Mouse (Mus musculus): ENCODE results near the gene Iqgap3. TPM values are rescaled to one million over a fixed set of nuclear protein-coding genes. Genes with fewer than 3 reads are reported as not detected.

Gene Iqgap3
- polyA plus RNA-seq, 1 experiment from 2014 or later = 18.5 TPM

GRCm38 (mm10) chr3:88068386-88068785 lies 13.4 kb upstream of the Iqgap3 start:
- Histone ChIP-seq H3K4me3 (ENCODE audit: low read depth, low read length) (no peak overlapping the region), H3K27me3 (ENCODE audit: control insufficient read depth, insufficient read depth, low read length) (peaks cover 14% of the 10 kb centered on the region; the same call in 1 of the 2 replicates), H3K4me2 (no peak overlapping the region), H3K27ac (ENCODE audit: low read depth, low read length) (no peak overlapping the region), H3K36me3 (ENCODE audit: control insufficient read depth, insufficient read depth, low read length) (no peaks in the 10 kb centered on the region), H3K4me1 (ENCODE audit: control insufficient read depth, insufficient read depth, low read length) (no peaks in the 10 kb centered on the region), H3K9me3 (replicated peaks; ENCODE audit: control insufficient read depth, low read length) (no peaks in the 10 kb centered on the region), H3K9ac (ENCODE audit: low read depth, low read length) (no peak overlapping the region)
- 34% methylated on average over 2 of the region's 2 CpGs for WGBS (ENCODE audit: insufficient replicate concordance)
- ATAC-seq (replicated peaks; ENCODE audit: insufficient number of reproducible peaks, low FRiP score, low TSS enrichment) = no peak

GRCm38 (mm10) chr3:88071783-88072182 lies 10.0 kb upstream of the Iqgap3 start:
- no peaks in the 10 kb centered on the region for H3K9me3 ChIP-seq (replicated peaks; ENCODE audit: control insufficient read depth, low read length)
- no peak overlapping the region for H3K9ac ChIP-seq (ENCODE audit: low read depth, low read length)
- WGBS (ENCODE audit: insufficient replicate concordance) = 3% methylated on average over 5 of the region's 5 CpGs
- no peaks in the 10 kb centered on the region for H3K36me3 ChIP-seq (ENCODE audit: control insufficient read depth, insufficient read depth, low read length)
- no peaks in the 10 kb centered on the region for H3K4me1 ChIP-seq (ENCODE audit: control insufficient read depth, insufficient read depth, low read length)
- H3K4me2 ChIP-seq = no peak overlapping the region
- no peak overlapping the region for H3K4me3 ChIP-seq (ENCODE audit: low read depth, low read length)
- no peak overlapping the region for H3K27ac ChIP-seq (ENCODE audit: low read depth, low read length)
- peaks cover 19% of the 10 kb centered on the region for H3K27me3 ChIP-seq (ENCODE audit: control insufficient read depth, insufficient read depth, low read length)
- ATAC-seq (replicated peaks; ENCODE audit: insufficient number of reproducible peaks, low FRiP score, low TSS enrichment) = no peak

- no peaks in the 10 kb centered on the region for H3K9me3 ChIP-seq (replicated peaks; ENCODE audit: control insufficient read depth, low read length)
- H3K27me3 ChIP-seq (ENCODE audit: control insufficient read depth, insufficient read depth, low read length) = peaks cover 22% of the 10 kb centered on the region
- no peaks in the 10 kb centered on the region for H3K4me1 ChIP-seq (ENCODE audit: control insufficient read depth, insufficient read depth, low read length)
- H3K4me3 ChIP-seq (ENCODE audit: low read depth, low read length) = no peak overlapping the region
- H3K9ac ChIP-seq (ENCODE audit: low read depth, low read length) = no peak overlapping the region
- H3K4me2 ChIP-seq = no peak overlapping the region
- ATAC-seq (replicated peaks; ENCODE audit: insufficient number of reproducible peaks, low FRiP score, low TSS enrichment) = no peak
- WGBS (ENCODE audit: insufficient replicate concordance) = 72% methylated on average over 2 of the region's 2 CpGs
- H3K27ac ChIP-seq (ENCODE audit: low read depth, low read length) = no peak overlapping the region
- no peaks in the 10 kb centered on the region for H3K36me3 ChIP-seq (ENCODE audit: control insufficient read depth, insufficient read depth, low read length)
Measured at GRCm38 (mm10) chr3:88073631-88074030, 8.1 kb upstream of the Iqgap3 start.

- no peak overlapping the region for H3K4me2 ChIP-seq
- H3K36me3 ChIP-seq (ENCODE audit: control insufficient read depth, insufficient read depth, low read length) = no peaks in the 10 kb centered on the region
- no peak overlapping the region for H3K9ac ChIP-seq (ENCODE audit: low read depth, low read length)
- no peaks in the 10 kb centered on the region for H3K4me1 ChIP-seq (ENCODE audit: control insufficient read depth, insufficient read depth, low read length)
- H3K27ac ChIP-seq (ENCODE audit: low read depth, low read length) = no peak overlapping the region
- no peak for ATAC-seq (replicated peaks; ENCODE audit: insufficient number of reproducible peaks, low FRiP score, low TSS enrichment)
- no peaks in the 10 kb centered on the region for H3K9me3 ChIP-seq (replicated peaks; ENCODE audit: control insufficient read depth, low read length)
- peaks cover 21% of the 10 kb centered on the region for H3K27me3 ChIP-seq (ENCODE audit: control insufficient read depth, insufficient read depth, low read length)
- no peak overlapping the region for H3K4me3 ChIP-seq (ENCODE audit: low read depth, low read length)
- 50% methylated on average over 2 of the region's 2 CpGs for WGBS (ENCODE audit: insufficient replicate concordance)
Measured at GRCm38 (mm10) chr3:88074351-88074750, 7.4 kb upstream of the Iqgap3 start.

GRCm38 (mm10) chr3:88074766-88075165 lies 7.0 kb upstream of the Iqgap3 start:
- Histone ChIP-seq H3K27me3 (ENCODE audit: control insufficient read depth, insufficient read depth, low read length) (peaks cover 18% of the 10 kb centered on the region), H3K4me3 (ENCODE audit: low read depth, low read length) (no peak overlapping the region), H3K27ac (ENCODE audit: low read depth, low read length) (no peak overlapping the region), H3K9ac (ENCODE audit: low read depth, low read length) (no peak overlapping the region), H3K4me2 (no peak overlapping the region), H3K36me3 (ENCODE audit: control insufficient read depth, insufficient read depth, low read length) (no peaks in the 10 kb centered on the region), H3K4me1 (ENCODE audit: control insufficient read depth, insufficient read depth, low read length) (no peaks in the 10 kb centered on the region), H3K9me3 (replicated peaks; ENCODE audit: control insufficient read depth, low read length) (no peaks in the 10 kb centered on the region)
- 77% methylated on average over 8 of the region's 8 CpGs for WGBS (ENCODE audit: insufficient replicate concordance)
- no peak for ATAC-seq (replicated peaks; ENCODE audit: insufficient number of reproducible peaks, low FRiP score, low TSS enrichment)

- Histone ChIP-seq H3K36me3 (ENCODE audit: control insufficient read depth, insufficient read depth, low read length) (no peaks in the 10 kb centered on the region), H3K9me3 (replicated peaks; ENCODE audit: control insufficient read depth, low read length) (no peaks in the 10 kb centered on the region), H3K4me1 (ENCODE audit: control insufficient read depth, insufficient read depth, low read length) (peaks cover 4% of the 10 kb centered on the region; the same call in 1 of the 2 replicates), H3K27ac (ENCODE audit: low read depth, low read length) (no peak overlapping the region), H3K9ac (ENCODE audit: low read depth, low read length) (no peak overlapping the region), H3K27me3 (ENCODE audit: control insufficient read depth, insufficient read depth, low read length) (peaks cover 8% of the 10 kb centered on the region), H3K4me2 (no peak overlapping the region), H3K4me3 (ENCODE audit: low read depth, low read length) (no peak overlapping the region)
- 36% methylated on average over 8 of the region's 8 CpGs for WGBS (ENCODE audit: insufficient replicate concordance)
- ATAC-seq (replicated peaks; ENCODE audit: insufficient number of reproducible peaks, low FRiP score, low TSS enrichment) = no peak
Measured at GRCm38 (mm10) chr3:88077441-88077840, 4.3 kb upstream of the Iqgap3 start.

- H3K4me3 ChIP-seq (ENCODE audit: low read depth, low read length) = no peak within 1 kb of the TSS
- no peak within 1 kb of the TSS for H3K27ac ChIP-seq (ENCODE audit: low read depth, low read length)
- H3K4me1 ChIP-seq (ENCODE audit: control insufficient read depth, insufficient read depth, low read length) = peaks cover 11% of the 10 kb centered on the region
- H3K36me3 ChIP-seq (ENCODE audit: control insufficient read depth, insufficient read depth, low read length) = no peaks in the 10 kb centered on the region
- H3K9me3 ChIP-seq (replicated peaks; ENCODE audit: control insufficient read depth, low read length) = no peaks in the 10 kb centered on the region
- ATAC-seq (replicated peaks; ENCODE audit: insufficient number of reproducible peaks, low FRiP score, low TSS enrichment) = no peak
- 72% methylated on average over 4 of the region's 4 CpGs for WGBS (ENCODE audit: insufficient replicate concordance)
- H3K9ac ChIP-seq (ENCODE audit: low read depth, low read length) = no peak within 1 kb of the TSS
- H3K4me2 ChIP-seq = no peak within 1 kb of the TSS
- H3K27me3 ChIP-seq (ENCODE audit: control insufficient read depth, insufficient read depth, low read length) = peaks cover 8% of the 10 kb centered on the region
Measured at GRCm38 (mm10) chr3:88078204-88078603, 3.6 kb upstream of the Iqgap3 start, which contains the start of gene Ttc24. Ttc24 (minus strand) TSS chr3:88078304.

- Histone ChIP-seq H3K9me3 (replicated peaks; ENCODE audit: control insufficient read depth, low read length) (no peaks in the 10 kb centered on the region), H3K4me3 (ENCODE audit: low read depth, low read length) (peak overlapping the region; percentile 78), H3K27me3 (ENCODE audit: control insufficient read depth, insufficient read depth, low read length) (peaks cover 3% of the 10 kb centered on the region; the same call in 1 of the 2 replicates), H3K4me1 (ENCODE audit: control insufficient read depth, insufficient read depth, low read length) (peaks cover 11% of the 10 kb centered on the region), H3K9ac (ENCODE audit: low read depth, low read length) (peak overlapping the region; percentile 79), H3K27ac (ENCODE audit: low read depth, low read length) (0 out of 2 replicates have a peak overlapping the region, but pooled peaks have one; percentile 15), H3K4me2 (peak overlapping the region; percentile 72), H3K36me3 (ENCODE audit: control insufficient read depth, insufficient read depth, low read length) (peaks cover 6% of the 10 kb centered on the region; the same call in 1 of the 2 replicates)
- no peak for ATAC-seq (replicated peaks; ENCODE audit: insufficient number of reproducible peaks, low FRiP score, low TSS enrichment)
- 3% methylated on average over 13 of the region's 13 CpGs for WGBS (ENCODE audit: insufficient replicate concordance)
Measured at GRCm38 (mm10) chr3:88082224-88082618, 450 bp downstream of the Iqgap3 start.

- no peaks in the 10 kb centered on the region for H3K9me3 ChIP-seq (replicated peaks; ENCODE audit: control insufficient read depth, low read length)
Measured at GRCm38 (mm10) chr3:88082663-88083062, 892 bp downstream of the Iqgap3 start.

More at GRCm38 (mm10) chr3:88082663-88083062, 892 bp downstream of the Iqgap3 start:
- H3K4me2 ChIP-seq = peak overlapping the region; percentile 72
- H3K9ac ChIP-seq (ENCODE audit: low read depth, low read length) = peak overlapping the region; percentile 79
- peaks cover 11% of the 10 kb centered on the region for H3K4me1 ChIP-seq (ENCODE audit: control insufficient read depth, insufficient read depth, low read length)
- 11% methylated on average over 4 of the region's 4 CpGs for WGBS (ENCODE audit: insufficient replicate concordance)
- H3K27me3 ChIP-seq (ENCODE audit: control insufficient read depth, insufficient read depth, low read length) = peaks cover 3% of the 10 kb centered on the region; the same call in 1 of the 2 replicates
- peak overlapping the region; percentile 78 for H3K4me3 ChIP-seq (ENCODE audit: low read depth, low read length)
- no peak for ATAC-seq (replicated peaks; ENCODE audit: insufficient number of reproducible peaks, low FRiP score, low TSS enrichment)
- H3K27ac ChIP-seq (ENCODE audit: low read depth, low read length) = peak overlapping the region; percentile 7; the same call in 1 of the 2 replicates
- peaks cover 6% of the 10 kb centered on the region; the same call in 1 of the 2 replicates for H3K36me3 ChIP-seq (ENCODE audit: control insufficient read depth, insufficient read depth, low read length)

Measured in heart, embryonic 11.5 days (tissue).